Mouse (Mus musculus) MEL (cell line): ENCODE results near the gene Gba2.

ENCODE experiments used
- BHLHE40 ChIP-seq: IDR thresholded peaks from 2 replicates; pipeline ENCODE4 v1.6.1; 2012; ENCODE audit warnings: low read depth, mild to moderate bottlenecking, inconsistent platforms, low read length, improper control_type of control experiment, borderline replicate concordance
- MYC ChIP-seq: IDR thresholded peaks from 2 replicates; pipeline ENCODE4 v1.6.1; 2011; ENCODE audit warnings: low read depth, mild to moderate bottlenecking, low read length, improper control_type of control experiment, moderate library complexity

DNA sequence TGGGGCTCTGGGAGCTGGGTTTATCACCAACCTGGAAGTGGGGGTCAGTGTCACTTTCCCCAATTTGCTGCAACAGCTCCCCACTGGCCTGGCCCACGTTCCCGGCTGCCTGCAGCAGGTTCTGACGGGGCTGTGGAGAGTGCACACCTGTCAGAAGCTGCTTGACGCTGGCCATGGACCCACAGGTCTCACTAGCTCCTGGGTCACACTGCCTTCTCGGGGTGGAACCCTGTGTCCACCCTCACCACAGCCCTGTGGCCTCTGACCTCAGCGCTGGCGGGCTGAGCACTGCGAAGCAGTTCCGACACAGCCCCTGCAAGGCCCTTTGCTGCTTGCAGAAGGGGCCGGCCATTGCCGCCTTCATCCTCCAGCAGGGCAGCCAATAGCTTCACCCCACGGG is 29.6 kb downstream of the Gba2 start:
- no peak for TF ChIP-seq BHLHE40
- TF ChIP-seq MYC, result no peak
